Mouse (Mus musculus) cortical plate, adult 2 months (tissue): ENCODE measurements at regions not wholly inside any gene's neighbourhood (a gene's known extent, or its start where the extent isn't known, plus 50 kb on each side); places are given as distances from the start of the nearest gene placed in this dataset.
"Not testable (repeated sequence)": the region's sequence is repeated elsewhere in the genome, so short reads cannot be mapped to it uniquely, and the experiment has no call there.

Experiments
- H3K27ac ChIP-seq: fragments of 200-500 bp; 2 replicates; pipeline ENCODE4 v1.5.1; 2012; ENCODE audit warnings: low read length, control low read depth, inconsistent platforms; ENCODE audit not compliant: insufficient read depth
- H3K4me1 ChIP-seq: fragments of 200-500 bp; 2 replicates; pipeline ENCODE4 v1.6.1; 2011; ENCODE audit warnings: low read length; ENCODE audit not compliant: control insufficient read depth, insufficient read depth
- H3K4me3 ChIP-seq: fragments of 200-500 bp; 2 replicates; pipeline ENCODE4 v1.5.1; 2011; ENCODE audit warnings: mild to moderate bottlenecking, low read length, control low read depth; ENCODE audit not compliant: insufficient read depth
- CTCF ChIP-seq: fragments of 200-500 bp; IDR thresholded peaks from 2 replicates; pipeline ENCODE4 v1.5.1; 2011; ENCODE audit warnings: mild to moderate bottlenecking, control low read depth, low read length; ENCODE audit not compliant: insufficient read depth; ENCODE audit errors: extremely low read depth
- POLR2A ChIP-seq: fragments of 200-500 bp; IDR thresholded peaks from 2 replicates; pipeline ENCODE4 v1.6.1; 2011; ENCODE audit warnings: mild to moderate bottlenecking, low read length, control low read depth; ENCODE audit not compliant: insufficient read depth; ENCODE audit errors: extremely low read depth

GRCm38 (mm10) chr10:14306811-14307210 lies 238.6 kb downstream of the Adgrg6 start:
- Histone ChIP-seq H3K27ac (no peak overlapping the region), H3K4me1 (no peaks in the 10 kb centered on the region), H3K4me3 (no peak overlapping the region)
- TF ChIP-seq CTCF (no peak), POLR2A (no peak)

GRCm38 (mm10) chr10:14303476-14303875 lies 242.0 kb downstream of the Adgrg6 start:
- no peak overlapping the region for H3K4me3 ChIP-seq
- TF ChIP-seq POLR2A, result no peak
- no peak for TF ChIP-seq CTCF

GRCm38 (mm10) chr10:14296147-14296546 lies 249.3 kb downstream of the Adgrg6 start:
- no peak for TF ChIP-seq POLR2A
- TF ChIP-seq CTCF, result no peak
- Histone ChIP-seq H3K4me3 (no peak overlapping the region), H3K27ac (no peak overlapping the region), H3K4me1 (no peaks in the 10 kb centered on the region)

More at GRCm38 (mm10) chr10:14303476-14303875, 242.0 kb downstream of the Adgrg6 start:
- no peaks in the 10 kb centered on the region for H3K4me1 ChIP-seq
- no peak overlapping the region for H3K27ac ChIP-seq

DNA sequence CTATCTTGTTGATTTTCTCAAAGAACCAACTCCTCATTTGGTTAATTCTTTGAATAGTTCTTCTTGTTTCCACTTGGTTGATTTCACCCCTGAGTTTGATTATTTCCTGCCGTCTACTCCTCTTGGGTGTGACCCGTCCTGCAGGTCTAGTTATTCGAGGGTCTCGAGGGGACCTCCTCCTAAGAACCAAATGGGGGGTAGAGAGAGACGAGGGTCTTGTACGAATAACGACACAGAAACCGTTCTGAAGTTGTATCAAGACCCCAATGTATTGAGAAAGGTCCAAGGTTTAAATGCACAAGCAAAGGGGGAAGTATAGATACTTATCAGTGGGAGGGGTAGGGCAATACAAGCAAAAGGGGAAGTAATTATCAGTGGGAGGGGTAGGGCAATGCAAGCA lies 252.8 kb downstream of the Adgrg6 start:
- not testable (repeated sequence) for H3K4me1 ChIP-seq

GRCm38 (mm10) chr10:14287551-14287950 lies 257.9 kb downstream of the Adgrg6 start:
- H3K27ac ChIP-seq, result no peak overlapping the region
- no peaks in the 10 kb centered on the region for H3K4me1 ChIP-seq
- TF ChIP-seq CTCF (no peak), POLR2A (no peak)
- no peak overlapping the region for H3K4me3 ChIP-seq

More for the DNA sequence above, 252.8 kb downstream of the Adgrg6 start:
- not testable (repeated sequence) for H3K4me3 ChIP-seq, H3K27ac ChIP-seq

DNA sequence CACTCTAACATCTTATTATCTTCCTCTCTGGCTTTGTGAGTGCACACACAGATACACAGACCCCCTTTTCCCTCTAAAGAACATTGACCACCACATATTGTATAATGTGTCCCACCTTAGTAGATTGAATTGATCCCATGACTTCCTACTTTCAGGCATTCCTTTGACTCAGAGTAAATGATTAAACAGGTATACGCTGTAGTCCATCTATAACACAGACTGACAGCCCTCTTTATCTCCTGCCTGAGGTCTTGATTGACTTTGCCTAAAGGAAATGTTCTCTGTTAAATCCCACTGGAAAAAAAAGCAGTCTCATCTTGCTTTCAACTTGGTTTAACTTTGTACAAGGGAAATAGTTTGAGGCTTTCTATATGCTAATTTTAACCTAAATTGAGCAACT lies 268.8 kb downstream of the Adgrg6 start:
- no peak for TF ChIP-seq CTCF
- TF ChIP-seq POLR2A, result no peak
- no peaks in the 10 kb centered on the region for H3K4me1 ChIP-seq
- no peak overlapping the region for H3K27ac ChIP-seq
- H3K4me3 ChIP-seq, result no peak overlapping the region

DNA sequence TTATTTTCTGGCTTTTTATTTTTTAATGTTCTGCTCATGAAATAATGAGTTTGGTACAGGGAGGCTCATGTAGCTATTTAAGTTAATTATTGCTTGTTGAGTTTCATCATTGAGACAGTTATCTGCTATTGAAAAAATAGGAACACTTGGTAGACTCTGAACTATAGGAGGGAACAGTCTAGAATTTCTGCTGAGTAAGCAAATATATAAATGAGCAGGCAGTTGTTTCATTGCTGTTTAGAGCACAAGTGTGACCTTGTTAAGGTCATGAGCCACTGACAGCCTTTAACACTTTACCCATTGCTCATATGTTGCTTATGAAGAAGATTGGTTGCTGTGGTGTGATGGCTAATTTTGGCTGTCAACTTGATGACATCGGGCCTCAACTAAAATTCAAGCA lies 270.0 kb downstream of the Adgrg6 start:
- no peak overlapping the region for H3K27ac ChIP-seq
- no peak for TF ChIP-seq POLR2A
- TF ChIP-seq CTCF, result no peak
- H3K4me3 ChIP-seq, result no peak overlapping the region
- no peaks in the 10 kb centered on the region for H3K4me1 ChIP-seq

- Histone ChIP-seq H3K27ac (no peak overlapping the region), H3K4me1 (no peaks in the 10 kb centered on the region), H3K4me3 (no peak overlapping the region)
- TF ChIP-seq CTCF (no peak), POLR2A (no peak)
These were observed 275.5 kb downstream of the Adgrg6 start for GRCm38 (mm10) chr10:14270008-14270407.

DNA sequence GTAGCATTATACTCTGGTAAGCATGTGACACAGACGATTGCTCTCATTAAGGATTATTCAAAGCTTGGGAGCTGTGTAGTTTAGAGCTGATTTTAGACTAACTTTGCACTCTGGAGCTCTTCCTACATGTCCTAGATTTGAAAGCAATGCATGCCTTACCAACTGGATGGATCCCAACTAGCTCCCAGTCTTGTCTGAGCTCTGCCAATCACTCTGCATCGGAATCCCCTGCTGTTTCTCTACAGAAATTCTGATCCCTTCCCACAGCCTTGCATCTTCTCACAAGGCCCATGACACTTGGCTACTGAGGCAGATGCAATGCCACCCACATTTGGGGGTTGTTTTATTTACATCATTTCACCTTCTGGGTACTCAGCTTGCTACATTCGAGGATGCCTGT lies 277.8 kb downstream of the Adgrg6 start:
- Histone ChIP-seq H3K4me3 (no peak overlapping the region), H3K4me1 (no peaks in the 10 kb centered on the region), H3K27ac (peak overlapping the region; percentile 22; the same call in 1 of the 2 replicates)
- TF ChIP-seq POLR2A (no peak), CTCF (no peak)

DNA sequence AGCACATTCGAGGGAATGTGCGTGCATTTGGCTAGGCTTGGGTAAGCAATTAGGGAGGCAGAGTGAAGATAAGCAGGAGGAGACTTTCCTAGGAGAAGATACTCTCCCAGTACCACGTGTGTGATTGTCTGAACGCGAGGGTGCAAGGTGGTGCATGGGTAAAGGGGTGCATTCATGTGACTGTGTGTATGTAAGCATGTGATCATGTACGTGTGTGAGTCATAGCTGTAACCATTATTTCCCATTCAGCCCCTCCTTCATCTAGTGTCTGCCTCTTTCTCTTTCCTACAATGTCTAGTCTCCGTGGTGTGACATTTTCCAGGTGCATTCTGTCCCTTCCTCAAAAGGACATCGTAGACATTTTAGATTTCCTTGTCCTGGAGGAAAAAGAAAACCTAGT lies 273.8 kb downstream of the Hivep2 start:
- no peak for TF ChIP-seq POLR2A
- TF ChIP-seq CTCF, result no peak
- 0 out of 2 replicates have a peak, but pooled peaks cover 1% of the 10 kb centered on the region for H3K4me1 ChIP-seq
- H3K4me3 ChIP-seq, result no peak overlapping the region
- H3K27ac ChIP-seq, result no peak overlapping the region
